Mouse (Mus musculus) brown adipose tissue, adult 24 weeks (tissue): ENCODE data around the gene Ifitm3. TPM values are rescaled to one million over a fixed set of nuclear protein-coding genes. Genes with fewer than 3 reads are reported as not detected.

ENCODE experiments used
- H3K27ac ChIP-seq: fragments of 200-500 bp; replicated peaks from 2 replicates; pipeline ENCODE4 v1.5.1; 2012; ENCODE audit warnings: low read depth, mild to moderate bottlenecking, low read length
- H3K4me1 ChIP-seq: fragments of 200-500 bp; 2 replicates; pipeline ENCODE4 v1.6.1; 2012; ENCODE audit warnings: low read length, mixed read lengths; ENCODE audit not compliant: control insufficient read depth, insufficient read depth, insufficient read length
- H3K4me3 ChIP-seq: fragments of 200-500 bp; 2 replicates; pipeline ENCODE4 v1.5.1; 2012; ENCODE audit warnings: low read depth, mild to moderate bottlenecking, low read length, moderate library complexity; ENCODE audit not compliant: insufficient read depth
- polyA plus RNA-seq: library from polyadenylated mRNA; stranded (reverse); fragments of >200 nt; gene quantifications from 2 replicates; pipeline ENCODE4 v1.2.4, GENCODE M21; 2012; ENCODE audit not compliant: missing spikeins, insufficient read depth, insufficient read length

The Ifitm3 gene
- 117 and 134 TPM in 2 replicates for polyA plus RNA-seq

DNA sequence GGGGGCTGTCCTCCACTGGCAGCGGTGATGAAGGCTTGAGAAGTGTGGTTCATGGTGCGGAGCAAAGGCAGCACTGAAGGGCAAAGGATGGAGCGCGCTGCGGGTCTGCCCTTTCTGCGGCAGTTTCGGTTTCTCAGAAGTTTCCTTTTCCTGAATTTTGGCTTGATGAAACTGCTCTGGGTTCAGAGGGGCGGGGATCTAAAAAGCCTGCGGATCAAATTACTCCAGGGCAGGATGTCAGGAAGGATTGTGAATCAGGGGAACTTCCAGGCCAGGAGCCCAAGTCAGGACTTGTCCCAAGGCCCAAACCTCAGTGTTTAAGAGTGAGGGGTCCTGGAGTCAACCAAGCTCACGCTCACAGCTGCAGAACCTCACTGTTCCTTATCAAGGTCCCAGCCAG, at the start of gene Ifitm3:
Gene Ifitm3 (minus strand): TSS at position 178 of the 400 bp plus-strand sequence.
- no peaks in the 10 kb centered on the region for H3K4me1 ChIP-seq
- H3K27ac ChIP-seq = peak within 1 kb of the TSS; percentile 98
- H3K4me3 ChIP-seq = peak within 1 kb of the TSS; percentile 89

DNA sequence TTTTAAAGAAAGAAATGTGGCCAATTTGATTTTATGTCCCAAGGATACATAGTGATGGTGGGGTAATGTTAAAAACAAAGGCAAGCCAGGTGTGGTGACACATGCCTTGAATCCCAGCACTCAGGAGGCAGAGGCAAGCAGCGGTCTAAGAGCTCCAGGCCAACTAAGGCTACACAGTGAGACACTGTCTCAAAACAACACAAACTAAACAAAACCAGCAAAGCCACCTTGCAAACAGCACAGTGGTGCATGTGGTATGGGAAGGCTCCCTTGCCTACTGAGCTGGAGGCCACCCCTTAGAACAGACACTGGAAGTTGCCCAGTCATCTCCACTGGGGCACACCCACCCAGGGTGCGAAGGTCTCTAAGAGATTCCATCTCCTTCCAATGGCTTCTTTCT, 49.4 kb upstream of the Ifitm3 start:
- no peaks in the 10 kb centered on the region for H3K4me1 ChIP-seq
- 0 out of 2 replicates have a peak overlapping the region, but pooled peaks have one; percentile 24 for H3K27ac ChIP-seq
- H3K4me3 ChIP-seq = peak overlapping the region; percentile 60; the same call in 1 of the 2 replicates

DNA sequence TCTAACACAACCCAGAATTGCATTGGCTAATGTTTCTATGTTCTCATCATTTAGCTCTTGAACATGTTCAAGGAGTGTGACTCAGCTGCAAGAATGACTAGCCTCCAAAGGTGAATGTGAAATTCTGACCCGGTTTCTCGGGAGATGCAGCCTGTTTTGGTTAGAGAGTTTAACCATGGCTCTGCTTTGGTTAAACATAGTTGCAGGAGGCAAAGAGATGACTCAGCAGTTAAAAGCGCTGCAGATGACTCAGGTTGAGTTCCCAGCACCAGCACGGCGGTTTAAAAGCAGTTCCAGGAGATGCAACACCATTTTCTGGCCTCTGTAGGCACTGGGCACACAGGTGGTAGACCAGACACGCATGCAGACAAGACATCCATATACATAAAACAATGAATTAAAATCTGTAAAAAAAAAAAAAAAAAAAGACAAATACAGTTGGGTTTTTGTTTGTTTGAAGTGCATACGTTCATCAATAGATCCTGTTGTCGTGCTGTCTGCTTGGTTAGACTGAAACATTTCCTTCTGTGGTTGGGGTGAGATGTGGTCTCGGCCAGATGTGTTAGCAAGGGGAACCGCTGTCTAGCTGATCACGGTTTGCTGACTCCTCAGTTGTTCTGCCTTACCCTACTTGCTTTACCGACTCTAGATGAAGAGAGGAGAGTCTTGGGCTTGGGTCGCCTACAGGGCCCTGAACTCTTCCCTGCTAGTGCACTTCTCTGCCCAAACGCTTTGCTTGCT, 48.2 kb upstream of the Ifitm3 start:
- no peak overlapping the region for H3K27ac ChIP-seq
- H3K4me1 ChIP-seq = no peaks in the 10 kb centered on the region
- H3K4me3 ChIP-seq = no peak overlapping the region

DNA sequence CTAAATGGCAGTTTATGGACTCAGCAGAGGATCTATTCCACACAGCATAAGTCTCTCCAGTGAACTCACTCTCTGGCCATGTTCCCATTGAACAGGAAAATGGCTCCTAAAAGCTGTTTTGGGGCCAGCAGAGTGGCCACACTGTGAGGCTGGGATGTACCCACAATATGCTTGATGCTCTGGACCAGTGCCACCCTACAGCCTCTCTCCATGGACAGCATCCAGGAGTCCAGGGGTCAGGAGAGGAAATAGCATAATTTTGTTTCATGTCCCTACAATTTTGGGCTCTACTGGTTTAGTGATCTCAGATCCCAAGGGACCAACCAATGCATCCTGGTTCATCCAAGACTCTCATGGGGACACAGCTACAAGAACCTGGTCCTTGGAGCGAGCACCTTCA, 47.0 kb upstream of the Ifitm3 start:
- Histone ChIP-seq H3K4me3 (no peak overlapping the region), H3K27ac (no peak overlapping the region), H3K4me1 (no peaks in the 10 kb centered on the region)

DNA sequence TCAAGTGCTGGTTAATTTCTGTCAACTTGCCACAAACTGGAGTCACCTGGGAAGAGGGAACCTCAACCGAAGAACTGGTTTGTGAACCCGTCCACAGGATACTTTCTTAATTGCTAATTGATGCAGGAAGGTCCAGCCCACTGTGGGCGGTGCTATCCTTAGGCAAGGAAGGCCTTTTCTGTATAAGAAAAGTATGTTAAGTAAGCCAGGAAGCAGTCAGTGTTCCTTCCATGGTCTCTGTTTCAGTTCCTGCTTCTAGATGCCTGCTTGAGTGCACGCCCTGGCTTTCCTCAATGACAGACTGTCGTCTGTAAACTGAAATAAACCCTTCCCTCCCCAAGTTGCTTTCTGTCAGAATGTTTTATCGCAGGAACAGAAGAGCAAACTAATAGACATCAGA, 46.4 kb upstream of the Ifitm3 start:
- H3K4me3 ChIP-seq = no peak overlapping the region

DNA sequence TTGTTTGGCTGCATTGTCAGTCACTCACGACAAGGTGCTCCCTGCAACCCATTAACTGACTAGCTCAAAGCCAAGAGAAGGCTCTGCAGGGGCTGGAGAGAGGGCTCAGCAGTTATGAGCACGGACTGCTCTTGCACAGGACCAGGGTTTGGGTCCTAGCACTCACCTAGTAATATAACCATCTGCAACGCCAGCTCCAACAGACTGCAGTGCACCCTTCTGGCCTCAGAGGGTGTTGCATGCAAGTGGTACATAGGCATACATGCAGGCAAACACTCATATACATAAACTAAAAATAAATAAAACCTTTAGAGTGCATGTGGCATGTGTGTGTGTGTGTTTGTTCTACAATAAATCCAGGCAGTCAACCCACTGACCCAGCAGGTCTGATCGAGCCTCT, 45.2 kb upstream of the Ifitm3 start:
- no peak overlapping the region for H3K27ac ChIP-seq
- no peak overlapping the region for H3K4me3 ChIP-seq

More for the DNA sequence above, 46.4 kb upstream of the Ifitm3 start:
- Histone ChIP-seq H3K4me1 (no peaks in the 10 kb centered on the region), H3K27ac (no peak overlapping the region)

DNA sequence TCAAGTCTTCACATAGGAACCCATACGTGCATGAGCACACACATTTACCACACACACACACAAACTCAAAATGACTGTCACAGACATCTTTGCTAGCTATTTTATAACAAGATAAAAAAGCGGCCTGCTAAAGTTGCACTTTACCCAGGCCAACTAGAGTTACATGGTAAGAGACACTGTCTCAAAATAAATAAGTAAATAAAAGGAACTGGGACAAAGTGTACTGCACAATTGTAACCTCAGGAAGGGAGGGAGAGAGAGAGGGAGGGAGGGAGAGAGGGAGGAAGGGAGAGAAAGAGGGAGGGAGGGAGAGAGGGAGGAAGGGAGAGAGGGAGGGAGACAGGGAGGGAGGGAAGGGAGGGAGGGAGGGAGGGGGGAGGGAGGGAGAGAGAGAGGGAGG, 41.9 kb upstream of the Ifitm3 start:
- no peak overlapping the region for H3K27ac ChIP-seq
- no peaks in the 10 kb centered on the region for H3K4me1 ChIP-seq
- H3K4me3 ChIP-seq = no peak overlapping the region

More for the DNA sequence above, 45.2 kb upstream of the Ifitm3 start:
- no peaks in the 10 kb centered on the region for H3K4me1 ChIP-seq

DNA sequence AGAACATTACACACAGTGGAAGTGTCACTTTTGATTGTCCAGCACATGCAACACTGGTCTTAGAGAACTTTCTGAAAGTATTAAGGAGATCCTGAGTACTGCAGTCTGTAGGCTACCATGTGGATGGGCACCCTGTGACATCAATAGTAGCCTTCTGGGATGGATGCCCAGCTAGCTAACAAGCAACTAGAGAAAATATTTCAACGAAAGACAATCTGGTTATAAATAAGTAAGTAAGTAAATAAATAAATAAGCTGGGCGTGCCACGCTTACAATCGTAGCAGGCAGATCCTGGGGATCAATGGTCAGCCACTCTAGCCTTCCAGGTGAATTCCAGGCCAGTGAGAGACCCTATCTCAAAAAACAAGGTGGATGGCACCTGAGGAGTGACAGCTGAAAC, 41.4 kb upstream of the Ifitm3 start:
- peaks cover 1% of the 10 kb centered on the region; the same call in 1 of the 2 replicates for H3K4me1 ChIP-seq
- no peak overlapping the region for H3K27ac ChIP-seq
- no peak overlapping the region for H3K4me3 ChIP-seq

DNA sequence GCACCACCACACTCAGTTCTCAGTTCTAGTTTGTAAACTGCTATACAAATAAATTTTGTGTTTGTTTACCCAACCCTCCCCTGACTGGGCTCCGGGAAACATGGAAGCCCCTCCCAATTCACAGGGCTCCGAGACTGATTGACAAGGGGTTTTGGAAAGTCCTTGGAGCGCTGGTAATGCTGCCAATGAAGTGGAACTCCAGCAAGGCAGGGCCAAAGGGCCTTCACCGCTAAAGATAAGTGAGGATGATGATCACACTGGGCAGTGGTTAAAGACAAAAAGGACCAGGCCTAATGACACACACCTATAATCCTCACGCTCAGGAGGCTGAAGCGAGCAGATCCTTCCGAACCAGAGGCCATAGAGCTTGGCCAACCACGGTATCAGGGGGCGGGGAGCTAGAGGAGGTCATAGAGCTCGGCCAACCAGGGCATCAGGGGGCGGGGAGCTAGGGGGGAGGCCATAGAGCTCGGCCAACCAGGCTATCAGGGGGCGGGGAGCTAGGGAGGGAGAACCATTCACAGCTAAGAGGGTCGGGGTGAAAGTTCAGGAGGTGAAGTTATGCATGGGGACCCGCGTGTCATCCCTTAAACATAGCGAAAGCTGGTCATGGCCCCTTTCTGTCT, 40.6 kb upstream of the Ifitm3 start:
- Histone ChIP-seq H3K27ac (no peak overlapping the region), H3K4me3 (no peak overlapping the region), H3K4me1 (peaks cover 7% of the 10 kb centered on the region; the same call in 1 of the 2 replicates)

DNA sequence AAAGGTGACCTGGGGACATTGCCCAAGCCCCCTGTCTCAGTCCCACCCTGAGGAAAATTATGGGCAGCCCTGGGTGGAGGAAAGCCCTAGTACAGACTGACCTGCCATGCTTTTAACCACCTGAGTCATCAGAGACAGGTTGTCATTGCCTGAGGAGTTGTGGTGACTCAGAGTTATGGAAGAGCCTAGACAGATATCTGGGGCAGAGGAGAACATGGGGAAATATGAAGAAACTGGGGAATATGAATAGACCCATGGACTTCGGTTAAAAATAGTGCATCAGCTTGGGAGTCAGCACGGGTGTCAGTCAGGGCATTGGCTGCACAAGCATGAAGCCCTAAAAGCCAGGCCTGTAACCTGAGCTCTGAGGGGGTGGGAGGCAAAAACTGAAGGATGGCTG, 38.8 kb upstream of the Ifitm3 start:
- Histone ChIP-seq H3K4me3 (no peak overlapping the region), H3K27ac (no peak overlapping the region), H3K4me1 (peaks cover 7% of the 10 kb centered on the region; the same call in 1 of the 2 replicates)

DNA sequence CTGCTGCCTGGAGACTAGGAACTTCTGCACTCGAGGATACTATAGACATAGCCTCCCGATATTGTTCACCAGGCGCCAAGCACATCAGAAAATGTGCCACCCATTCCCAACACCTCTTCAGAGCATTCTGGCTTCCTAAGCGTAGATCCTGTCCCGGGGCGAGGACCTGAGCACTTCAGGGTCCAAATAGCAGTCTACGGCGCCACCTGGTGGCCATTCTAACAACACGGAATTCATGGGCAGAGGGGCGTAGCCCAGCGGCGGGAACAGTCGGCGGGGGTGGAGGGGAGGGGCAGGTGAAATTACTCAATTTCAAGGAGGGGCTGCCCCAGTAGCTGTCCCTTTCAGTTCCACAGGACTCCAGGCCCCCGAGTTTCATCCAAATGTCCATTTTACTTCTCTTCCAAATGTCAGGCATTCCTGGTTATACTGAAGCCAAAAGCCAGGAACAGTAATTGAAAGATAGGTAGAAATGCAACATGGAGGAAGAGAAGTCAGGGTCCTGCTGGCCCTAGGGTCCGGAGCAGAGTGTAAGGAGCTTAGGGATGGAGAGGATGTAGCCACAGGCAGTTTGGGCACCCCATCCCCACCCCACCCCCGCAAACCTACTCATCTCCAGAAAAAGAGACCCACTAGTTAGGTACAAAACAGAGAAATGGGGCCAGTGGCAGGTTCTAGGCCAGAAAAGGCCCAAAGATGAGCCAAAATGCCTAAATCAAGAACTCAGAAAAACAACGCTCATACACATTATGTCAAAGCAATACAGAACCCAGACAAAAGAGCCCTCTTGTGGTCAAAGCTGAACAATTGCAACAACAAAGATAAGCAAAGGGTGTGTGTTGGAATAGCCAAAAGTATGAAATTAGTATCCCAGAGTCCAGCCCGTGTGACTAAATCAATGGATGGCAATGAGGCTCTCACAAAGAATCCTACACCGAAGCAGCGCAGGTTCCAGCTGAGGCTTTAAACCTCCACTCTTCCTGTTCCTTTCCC, 38.0 kb upstream of the Ifitm3 start:
- Histone ChIP-seq H3K27ac (peak overlapping the region; percentile 86), H3K4me3 (peak overlapping the region; percentile 45), H3K4me1 (peaks cover 7% of the 10 kb centered on the region; the same call in 1 of the 2 replicates)

DNA sequence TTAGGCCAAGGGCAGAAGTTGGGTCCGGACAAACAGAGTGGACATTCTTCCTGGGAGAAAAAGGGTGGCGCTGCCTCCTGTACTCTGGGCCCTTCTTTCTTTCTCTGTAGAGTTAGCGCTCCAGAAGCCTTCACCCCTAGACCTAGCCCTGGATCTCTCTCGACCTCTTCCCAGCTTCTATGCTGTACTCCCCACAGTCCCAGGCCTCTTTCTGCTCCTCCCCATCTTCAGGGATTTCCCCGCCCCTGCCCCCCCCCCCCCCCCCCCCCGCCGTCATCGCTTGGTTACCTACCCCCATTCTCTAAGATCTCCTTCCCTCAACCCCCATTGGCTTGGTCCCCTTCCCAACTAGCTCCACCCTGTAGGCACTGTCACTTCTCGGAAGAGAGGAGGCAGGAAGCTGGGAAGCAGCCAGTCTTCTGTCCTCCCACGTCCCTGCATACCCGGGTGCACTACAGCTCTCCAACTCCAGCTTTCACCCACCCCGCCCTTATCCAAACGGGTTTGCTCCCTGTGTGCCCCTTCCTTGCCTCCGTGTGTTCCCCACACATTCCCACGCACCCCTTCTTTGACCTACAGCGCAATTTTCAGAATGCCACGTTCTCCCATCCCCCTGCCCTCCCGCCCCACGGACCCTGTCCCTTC, 37.1 kb upstream of the Ifitm3 start:
- Histone ChIP-seq H3K27ac (peak overlapping the region; percentile 95), H3K4me3 (peak overlapping the region; percentile 45), H3K4me1 (peaks cover 7% of the 10 kb centered on the region; the same call in 1 of the 2 replicates)

DNA sequence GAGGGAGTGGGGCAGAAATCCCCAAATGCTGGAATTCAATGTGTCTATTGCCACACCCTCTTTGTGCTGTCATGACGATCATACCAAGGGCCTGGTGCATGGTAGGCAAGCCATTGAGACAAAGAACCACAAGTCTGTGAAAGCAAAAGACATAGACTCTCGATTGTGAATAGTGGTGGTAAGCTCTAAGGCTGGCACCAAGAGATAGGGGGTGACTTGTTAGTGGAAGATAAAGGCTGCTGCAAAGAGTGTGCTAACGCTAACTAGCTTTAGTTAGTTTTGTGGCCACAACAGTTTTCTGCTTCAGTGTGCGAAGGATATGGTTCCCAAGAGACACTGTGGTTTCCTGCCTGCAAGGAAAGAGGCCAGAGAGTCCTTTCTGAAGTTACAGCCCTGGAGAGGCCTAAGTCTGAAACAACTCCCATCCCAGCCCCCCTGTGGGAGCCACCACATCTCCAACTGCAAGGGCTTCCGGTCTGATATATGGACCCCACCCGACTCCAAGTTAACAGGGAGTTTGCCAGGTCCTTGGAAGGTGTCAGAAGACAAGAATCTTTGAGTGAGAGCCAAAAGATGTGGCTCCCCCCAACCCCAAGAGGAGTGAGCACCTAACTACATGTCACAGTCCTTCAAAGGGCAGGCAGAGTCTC, 36.5 kb upstream of the Ifitm3 start:
- Histone ChIP-seq H3K4me3 (peak overlapping the region; percentile 28), H3K4me1 (peaks cover 7% of the 10 kb centered on the region; the same call in 1 of the 2 replicates), H3K27ac (peak overlapping the region; percentile 95)

DNA sequence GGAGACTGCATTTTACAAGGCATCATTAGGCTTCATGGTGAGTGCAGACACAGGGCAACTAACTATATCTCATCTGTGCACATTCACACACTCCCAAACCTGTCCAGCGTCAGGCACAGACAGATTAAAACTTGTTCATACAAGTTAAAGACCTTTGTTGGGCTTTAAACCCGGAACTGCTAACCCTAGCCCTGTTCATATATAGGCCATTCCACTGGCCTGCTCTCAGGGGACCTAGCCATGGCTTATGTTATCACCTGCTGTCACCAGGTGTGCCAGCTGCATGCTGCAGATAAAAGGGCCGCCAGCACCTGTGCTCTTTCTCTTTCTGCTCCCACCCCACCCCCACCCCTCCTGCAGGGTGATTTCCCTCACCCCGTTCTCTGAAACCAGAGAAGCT, 32.0 kb upstream of the Ifitm3 start:
- no peak overlapping the region for H3K27ac ChIP-seq
- H3K4me1 ChIP-seq = peaks cover 7% of the 10 kb centered on the region; the same call in 1 of the 2 replicates
- no peak overlapping the region for H3K4me3 ChIP-seq
